Mouse (Mus musculus) liver, embryonic 12.5 days (tissue): ENCODE measurements around the gene Kirrel3. TPM values are rescaled to one million over a fixed set of nuclear protein-coding genes. Genes with fewer than 3 reads are reported as not detected.

Experiments
- ATAC-seq: fragments of 200-750 bp; cut with Nextera tagmentation; 2 replicates; pipeline ENCODE4 v1.8.0; 2017; ENCODE audit warnings: moderate number of reproducible peaks, mild to moderate bottlenecking, moderate library complexity
- H3K27ac ChIP-seq: fragments of 300-500 bp; sonication (generic); 2 replicates; pipeline ENCODE4 v1.5.1; 2016; ENCODE audit warnings: mild to moderate bottlenecking
- H3K27me3 ChIP-seq: fragments of 300-500 bp; sonication (generic); replicated peaks from 2 replicates; pipeline ENCODE4 v1.6.1; 2016; ENCODE audit warnings: mild to moderate bottlenecking, moderate library complexity
- H3K36me3 ChIP-seq: fragments of 300-500 bp; sonication (generic); 2 replicates; pipeline ENCODE4 v1.6.1; 2016; ENCODE audit warnings: mild to moderate bottlenecking, moderate library complexity
- H3K4me1 ChIP-seq: fragments of 300-500 bp; sonication (generic); 2 replicates; pipeline ENCODE4 v1.6.1; 2016
- H3K4me2 ChIP-seq: fragments of 300-500 bp; sonication (generic); 2 replicates; pipeline ENCODE4 v1.6.1; 2016; ENCODE audit warnings: mild to moderate bottlenecking, moderate library complexity
- H3K4me3 ChIP-seq: fragments of 300-500 bp; sonication (generic); 2 replicates; pipeline ENCODE4 v1.5.1; 2016; ENCODE audit warnings: mild to moderate bottlenecking, moderate library complexity
- H3K9ac ChIP-seq: fragments of 300-500 bp; sonication (generic); 2 replicates; pipeline ENCODE4 v1.6.1; 2016; ENCODE audit warnings: mild to moderate bottlenecking, moderate library complexity
- H3K9me3 ChIP-seq: fragments of 300-500 bp; sonication (generic); replicated peaks from 2 replicates; pipeline ENCODE4 v1.6.1; 2016; ENCODE audit warnings: mild to moderate bottlenecking, moderate library complexity
- WGBS: fragments of 180-500 bp; shearing (Covaris S2); methylation state at CpG from one replicate; pipeline ENCODE4 v1.1.7; 2016; ENCODE audit not compliant: insufficient replicate concordance; 5-methylcytosine and 5-hydroxymethylcytosine counted together
- polyA plus RNA-seq: library from polyadenylated mRNA; unstranded; fragments of >200 nt; fragmentation: Nextera tagmentation; extraction: Ambion mirVana; gene quantifications from 2 replicates; pipeline ENCODE4 v1.2.1, GENCODE M21; 2016

The Kirrel3 gene
- polyA plus RNA-seq, 1 experiment from 2014 or later: 0.46 TPM

DNA sequence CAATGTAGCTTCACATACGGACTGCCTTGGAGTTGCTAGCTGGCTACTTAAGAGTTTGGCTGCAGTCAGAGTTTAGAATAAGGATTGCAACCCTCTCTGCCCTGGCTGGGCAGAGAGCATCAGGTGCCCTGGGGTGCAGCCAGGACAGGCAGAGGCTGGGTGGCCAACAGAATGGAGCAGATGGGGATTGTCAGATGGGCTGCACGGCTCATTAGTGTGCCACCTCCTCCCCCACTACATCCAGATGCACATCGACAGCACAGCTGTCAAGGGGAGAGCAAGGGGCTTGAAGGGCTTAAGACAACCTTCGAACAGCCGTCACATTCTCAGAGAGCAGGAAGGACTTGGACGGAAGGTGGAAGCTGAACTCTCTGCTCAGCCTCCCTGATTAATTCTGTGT, 177.7 kb downstream of the Kirrel3 start:
- H3K9me3 ChIP-seq: no peaks in the 10 kb centered on the region
- H3K4me3 ChIP-seq: no peak overlapping the region
- ATAC-seq: no peak
- no peaks in the 10 kb centered on the region for H3K4me1 ChIP-seq
- no peaks in the 10 kb centered on the region for H3K36me3 ChIP-seq
- no peak overlapping the region for H3K4me2 ChIP-seq
- no peak overlapping the region for H3K9ac ChIP-seq
- no peak overlapping the region for H3K27ac ChIP-seq
- H3K27me3 ChIP-seq: no peaks in the 10 kb centered on the region
- 65% methylated on average over 6 of the region's 6 CpGs for WGBS

GRCm38 (mm10) chr9:34665361-34666129, 179.9 kb downstream of the Kirrel3 start:
- no peak overlapping the region for H3K27ac ChIP-seq
- H3K9ac ChIP-seq: no peak overlapping the region
- no peaks in the 10 kb centered on the region for H3K4me1 ChIP-seq
- no peaks in the 10 kb centered on the region for H3K27me3 ChIP-seq
- no peaks in the 10 kb centered on the region for H3K36me3 ChIP-seq
- 65% methylated on average over 15 of the region's 15 CpGs for WGBS
- ATAC-seq: no peak
- H3K4me3 ChIP-seq: no peak overlapping the region
- H3K4me2 ChIP-seq: no peak overlapping the region
- H3K9me3 ChIP-seq: no peaks in the 10 kb centered on the region

- Histone ChIP-seq H3K4me3 (no peak overlapping the region), H3K36me3 (no peaks in the 10 kb centered on the region), H3K27ac (no peak overlapping the region), H3K9me3 (no peaks in the 10 kb centered on the region), H3K4me2 (no peak overlapping the region), H3K27me3 (no peaks in the 10 kb centered on the region), H3K9ac (no peak overlapping the region), H3K4me1 (no peaks in the 10 kb centered on the region)
- no peak for ATAC-seq
- 38% methylated on average over 1 of the region's 1 CpGs for WGBS
These were observed 181.5 kb downstream of the Kirrel3 start for GRCm38 (mm10) chr9:34667182-34667581.

DNA sequence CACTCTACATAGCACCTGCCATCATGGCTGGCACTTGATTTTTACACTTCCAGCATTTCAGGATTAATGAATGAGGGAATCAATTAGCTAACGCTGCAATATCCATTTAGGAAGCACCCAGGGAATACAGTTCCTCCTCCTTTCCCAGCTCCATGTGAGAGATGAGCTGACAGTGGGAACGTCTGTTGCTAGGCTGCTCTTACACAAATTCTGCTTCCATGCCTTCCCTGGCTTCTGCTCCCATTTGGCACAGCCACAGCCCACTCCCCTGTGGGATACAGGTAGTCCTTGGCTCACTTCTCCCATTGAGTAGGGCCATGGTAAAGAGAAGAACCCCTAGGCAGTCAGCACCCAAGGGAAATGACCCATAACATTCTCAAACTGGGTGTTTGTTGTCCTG, 185.2 kb downstream of the Kirrel3 start:
- 39% methylated on average over 2 of the region's 2 CpGs for WGBS
- H3K27ac ChIP-seq: no peak overlapping the region
- H3K9ac ChIP-seq: no peak overlapping the region
- no peaks in the 10 kb centered on the region for H3K36me3 ChIP-seq
- ATAC-seq: no peak
- no peaks in the 10 kb centered on the region for H3K4me1 ChIP-seq
- H3K27me3 ChIP-seq: no peaks in the 10 kb centered on the region
- no peak overlapping the region for H3K4me3 ChIP-seq
- no peaks in the 10 kb centered on the region for H3K9me3 ChIP-seq
- H3K4me2 ChIP-seq: no peak overlapping the region

- Histone ChIP-seq H3K9me3 (no peaks in the 10 kb centered on the region), H3K9ac (no peak overlapping the region), H3K27ac (no peak overlapping the region), H3K36me3 (no peaks in the 10 kb centered on the region), H3K4me3 (no peak overlapping the region), H3K4me1 (no peaks in the 10 kb centered on the region), H3K27me3 (no peaks in the 10 kb centered on the region), H3K4me2 (no peak overlapping the region)
- 68% methylated on average over 6 of the region's 6 CpGs for WGBS
- ATAC-seq: no peak
These were observed 201.1 kb downstream of the Kirrel3 start for GRCm38 (mm10) chr9:34686798-34687197.

GRCm38 (mm10) chr9:34688358-34688757, 202.7 kb downstream of the Kirrel3 start:
- Histone ChIP-seq H3K4me1 (no peaks in the 10 kb centered on the region), H3K36me3 (no peaks in the 10 kb centered on the region), H3K4me2 (no peak overlapping the region), H3K27me3 (no peaks in the 10 kb centered on the region), H3K9ac (no peak overlapping the region), H3K27ac (no peak overlapping the region), H3K4me3 (no peak overlapping the region), H3K9me3 (no peaks in the 10 kb centered on the region)
- no peak for ATAC-seq
- 39% methylated on average over 4 of the region's 4 CpGs for WGBS

- H3K9me3 ChIP-seq: no peaks in the 10 kb centered on the region
- no peaks in the 10 kb centered on the region for H3K4me1 ChIP-seq
- no peak overlapping the region for H3K27ac ChIP-seq
- H3K4me2 ChIP-seq: no peak overlapping the region
- no peak overlapping the region for H3K9ac ChIP-seq
- H3K4me3 ChIP-seq: no peak overlapping the region
- no peaks in the 10 kb centered on the region for H3K27me3 ChIP-seq
- no peaks in the 10 kb centered on the region for H3K36me3 ChIP-seq
- WGBS: 59% methylated on average over 3 of the region's 3 CpGs
- ATAC-seq: no peak
These were observed 203.7 kb downstream of the Kirrel3 start for GRCm38 (mm10) chr9:34689375-34689774.

DNA sequence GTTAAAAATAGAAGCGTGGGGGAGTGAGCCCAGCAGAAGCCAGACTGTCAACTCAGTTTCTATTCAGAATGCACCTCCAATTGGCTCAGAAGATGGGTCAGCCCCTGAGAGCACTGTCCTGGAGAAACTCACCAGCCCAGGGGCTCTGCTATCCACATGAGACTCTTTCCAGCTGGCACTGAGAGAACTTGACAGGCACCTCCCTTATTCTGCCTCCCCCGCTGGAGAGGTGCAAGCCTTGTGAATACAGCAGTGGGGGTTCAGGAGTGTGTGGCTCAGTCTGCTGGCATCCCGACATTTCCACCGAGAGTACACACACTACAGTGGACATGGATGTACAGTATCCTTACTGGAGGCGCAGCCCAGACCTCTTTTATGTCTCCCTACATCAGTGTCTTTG, 210.0 kb downstream of the Kirrel3 start:
- ATAC-seq: no peak
- H3K4me3 ChIP-seq: no peak overlapping the region
- H3K36me3 ChIP-seq: no peaks in the 10 kb centered on the region
- no peak overlapping the region for H3K9ac ChIP-seq
- no peaks in the 10 kb centered on the region for H3K4me1 ChIP-seq
- 53% methylated on average over 5 of the region's 5 CpGs for WGBS
- no peaks in the 10 kb centered on the region for H3K27me3 ChIP-seq
- no peak overlapping the region for H3K27ac ChIP-seq
- H3K9me3 ChIP-seq: no peaks in the 10 kb centered on the region
- no peak overlapping the region for H3K4me2 ChIP-seq

DNA sequence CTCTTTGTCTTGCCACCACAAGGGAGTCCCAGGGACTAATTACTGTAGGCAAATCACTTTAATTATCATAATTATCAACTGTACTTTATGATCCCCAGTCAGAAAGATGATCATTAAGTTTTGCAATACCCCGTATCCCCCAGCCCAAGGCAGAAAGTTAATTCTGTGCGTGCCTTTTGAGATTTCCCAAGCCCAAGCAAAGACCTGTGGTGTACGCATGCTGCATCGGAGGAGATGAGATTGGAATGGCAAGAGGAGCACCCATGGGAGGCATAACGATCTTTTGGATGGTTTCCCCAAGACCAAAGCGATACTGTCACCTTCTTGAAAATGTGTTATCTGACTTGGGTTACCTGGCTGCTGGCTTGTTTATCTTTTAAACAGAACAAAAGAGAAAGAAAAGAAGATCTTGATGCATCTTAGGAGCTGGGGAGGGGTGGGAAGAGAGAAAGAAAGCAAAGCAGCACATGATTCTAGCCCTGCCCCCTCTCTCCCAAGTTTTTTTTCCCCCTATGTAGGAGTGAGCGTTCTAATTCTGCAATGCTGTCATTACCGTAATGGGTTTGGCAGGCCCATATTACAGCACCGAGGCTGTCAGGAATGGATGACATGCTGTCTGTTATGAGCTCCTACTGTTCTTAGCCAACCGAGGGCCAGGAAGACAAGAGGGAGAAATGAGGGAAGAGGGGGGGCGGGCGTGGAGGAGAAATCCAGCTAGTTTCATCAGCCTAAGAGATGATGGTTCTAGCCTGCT, 218.0 kb downstream of the Kirrel3 start:
- H3K4me1 ChIP-seq: no peaks in the 10 kb centered on the region
- no peak overlapping the region for H3K4me2 ChIP-seq
- H3K9me3 ChIP-seq: no peaks in the 10 kb centered on the region
- ATAC-seq: no peak
- H3K4me3 ChIP-seq: no peak overlapping the region
- H3K36me3 ChIP-seq: no peaks in the 10 kb centered on the region
- no peak overlapping the region for H3K9ac ChIP-seq
- no peak overlapping the region for H3K27ac ChIP-seq
- 71% methylated on average over 12 of the region's 12 CpGs for WGBS
- no peaks in the 10 kb centered on the region for H3K27me3 ChIP-seq

DNA sequence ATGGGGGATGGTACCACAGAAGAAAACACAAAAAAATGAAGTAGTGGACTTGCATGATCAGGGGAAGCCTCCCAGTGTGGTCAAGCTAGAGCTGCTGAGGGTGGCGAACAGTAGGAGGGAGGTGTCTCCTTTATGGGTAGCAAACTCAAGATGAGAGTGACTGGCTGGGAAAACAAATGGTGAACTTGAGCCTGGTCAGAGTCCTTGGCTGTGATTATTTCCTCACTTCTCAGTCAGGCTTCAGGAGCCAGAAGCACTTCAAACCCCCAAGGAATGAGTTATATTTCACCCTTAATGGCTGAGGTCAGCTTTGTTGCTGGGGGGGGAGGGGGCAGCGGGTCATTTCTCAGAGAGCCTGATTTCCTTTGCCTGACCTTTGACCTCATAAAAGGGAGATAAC, 218.7 kb downstream of the Kirrel3 start:
- Histone ChIP-seq H3K36me3 (no peaks in the 10 kb centered on the region), H3K9me3 (no peaks in the 10 kb centered on the region), H3K27ac (no peak overlapping the region), H3K4me3 (no peak overlapping the region), H3K4me1 (no peaks in the 10 kb centered on the region), H3K9ac (no peak overlapping the region), H3K27me3 (no peaks in the 10 kb centered on the region), H3K4me2 (no peak overlapping the region)
- no peak for ATAC-seq
- 48% methylated on average over 2 of the region's 2 CpGs for WGBS

DNA sequence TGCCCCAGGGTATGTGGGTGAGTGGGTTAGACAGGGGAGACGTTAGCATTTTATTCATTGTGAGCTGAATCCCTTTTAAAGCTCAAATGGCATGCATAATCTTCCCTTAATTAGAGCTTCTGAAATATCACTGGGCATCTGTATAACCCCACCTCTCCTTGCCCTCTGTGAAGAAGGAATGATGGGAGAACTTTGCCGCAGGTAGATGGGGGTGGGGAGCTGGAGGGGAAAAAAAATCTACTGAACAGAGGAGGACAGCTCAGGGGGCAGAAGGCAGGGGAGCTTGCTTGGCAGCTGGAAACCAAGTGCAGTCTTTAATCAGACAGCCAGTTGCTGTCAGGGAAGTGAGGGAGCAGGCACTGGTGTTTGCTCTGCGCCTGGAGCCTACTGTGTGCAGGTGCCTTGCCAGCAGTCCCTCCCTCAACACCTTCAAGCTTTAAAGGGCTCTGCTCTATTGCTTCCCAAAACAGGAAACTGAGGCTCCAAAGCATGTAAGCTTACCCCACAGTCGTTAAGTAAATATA, 220.7 kb downstream of the Kirrel3 start:
- Histone ChIP-seq H3K27ac (no peak overlapping the region), H3K4me2 (no peak overlapping the region), H3K9ac (no peak overlapping the region), H3K36me3 (no peaks in the 10 kb centered on the region), H3K27me3 (no peaks in the 10 kb centered on the region), H3K9me3 (no peaks in the 10 kb centered on the region), H3K4me1 (no peaks in the 10 kb centered on the region), H3K4me3 (no peak overlapping the region)
- WGBS: 37% methylated on average over 4 of the region's 4 CpGs
- ATAC-seq: no peak

- H3K4me2 ChIP-seq: no peak overlapping the region
- no peaks in the 10 kb centered on the region for H3K27me3 ChIP-seq
- no peak overlapping the region for H3K27ac ChIP-seq
- WGBS: 60% methylated on average over 6 of the region's 6 CpGs
- no peak for ATAC-seq
- H3K4me1 ChIP-seq: no peaks in the 10 kb centered on the region
- no peak overlapping the region for H3K9ac ChIP-seq
- H3K4me3 ChIP-seq: no peak overlapping the region
- H3K9me3 ChIP-seq: no peaks in the 10 kb centered on the region
- H3K36me3 ChIP-seq: no peaks in the 10 kb centered on the region
These were observed 223.0 kb downstream of the Kirrel3 start for GRCm38 (mm10) chr9:34708691-34709090.
